Mouse (Mus musculus): ENCODE data around the gene Ism2. TPM values are rescaled to one million over a fixed set of nuclear protein-coding genes. Genes with fewer than 3 reads are reported as not detected.

Ism2 gene
- polyA plus RNA-seq, 1 experiment from 2014 or later: 0.39 TPM

GRCm38 (mm10) chr12:87260562-87260961, 38.9 kb downstream of the Ism2 start:
- WGBS: 98% methylated on average over 8 of the region's 8 CpGs
- DNase-seq (ENCODE audit: low spot score): no peak
- no peaks in the 10 kb centered on the region for H3K9me3 ChIP-seq (replicated peaks; ENCODE audit: low read length)
- peaks cover 54% of the 10 kb centered on the region; the same call in 1 of the 2 replicates for H3K36me3 ChIP-seq (ENCODE audit: insufficient read depth, low read length)
- no peak overlapping the region for H3K4me2 ChIP-seq (ENCODE audit: low read length)
- TF ChIP-seq CTCF (IDR thresholded peaks at IDR 0.05; ENCODE audit: low read depth): no peak
- no peaks in the 10 kb centered on the region for H3K4me1 ChIP-seq (replicated peaks; ENCODE audit: insufficient read depth, low read length)
- H3K9ac ChIP-seq (ENCODE audit: low read depth, low read length): no peak overlapping the region
- ATAC-seq (replicated peaks; ENCODE audit: low FRiP score, low read depth): no peak
- H3K27me3 ChIP-seq (ENCODE audit: insufficient read depth, low read length): no peaks in the 10 kb centered on the region
- no peak overlapping the region for H3K27ac ChIP-seq
- no peak overlapping the region for H3K4me3 ChIP-seq (replicated peaks; ENCODE audit: low read depth, low read length)

GRCm38 (mm10) chr12:87256629-87257028, 42.9 kb downstream of the Ism2 start:
- Histone ChIP-seq H3K9ac (ENCODE audit: low read depth, low read length) (no peak overlapping the region), H3K4me3 (replicated peaks; ENCODE audit: low read depth, low read length) (no peak overlapping the region), H3K9me3 (replicated peaks; ENCODE audit: low read length) (no peaks in the 10 kb centered on the region), H3K4me1 (replicated peaks; ENCODE audit: insufficient read depth, low read length) (no peaks in the 10 kb centered on the region), H3K4me2 (ENCODE audit: low read length) (no peak overlapping the region), H3K27me3 (ENCODE audit: insufficient read depth, low read length) (no peaks in the 10 kb centered on the region), H3K27ac (no peak overlapping the region), H3K36me3 (ENCODE audit: insufficient read depth, low read length) (peaks cover 73% of the 10 kb centered on the region)
- ATAC-seq (replicated peaks; ENCODE audit: low FRiP score, low read depth): no peak
- 95% methylated on average over 5 of the region's 5 CpGs for WGBS
- no peak for TF ChIP-seq CTCF (IDR thresholded peaks at IDR 0.05; ENCODE audit: low read depth)
- DNase-seq (ENCODE audit: low spot score): no peak

- no peak for ATAC-seq (replicated peaks; ENCODE audit: low FRiP score, low read depth)
- Histone ChIP-seq H3K4me3 (replicated peaks; ENCODE audit: low read depth, low read length) (no peak overlapping the region), H3K4me1 (replicated peaks; ENCODE audit: insufficient read depth, low read length) (no peaks in the 10 kb centered on the region), H3K27me3 (ENCODE audit: insufficient read depth, low read length) (no peaks in the 10 kb centered on the region), H3K36me3 (ENCODE audit: insufficient read depth, low read length) (peaks cover 74% of the 10 kb centered on the region), H3K27ac (no peak overlapping the region), H3K4me2 (ENCODE audit: low read length) (no peak overlapping the region), H3K9ac (ENCODE audit: low read depth, low read length) (no peak overlapping the region), H3K9me3 (replicated peaks; ENCODE audit: low read length) (no peaks in the 10 kb centered on the region)
- TF ChIP-seq CTCF (IDR thresholded peaks at IDR 0.05; ENCODE audit: low read depth): no peak
- WGBS: 96% methylated on average over 6 of the region's 6 CpGs
- no peak for DNase-seq (ENCODE audit: low spot score)
These were observed 45.6 kb downstream of the Ism2 start for GRCm38 (mm10) chr12:87253878-87254277.

- Histone ChIP-seq H3K4me1 (replicated peaks; ENCODE audit: insufficient read depth, low read length) (no peaks in the 10 kb centered on the region), H3K4me3 (replicated peaks; ENCODE audit: low read depth, low read length) (no peak overlapping the region), H3K4me2 (ENCODE audit: low read length) (no peak overlapping the region), H3K9ac (ENCODE audit: low read depth, low read length) (no peak overlapping the region), H3K27ac (no peak overlapping the region), H3K27me3 (ENCODE audit: insufficient read depth, low read length) (no peaks in the 10 kb centered on the region), H3K9me3 (replicated peaks; ENCODE audit: low read length) (no peaks in the 10 kb centered on the region), H3K36me3 (ENCODE audit: insufficient read depth, low read length) (peaks cover 65% of the 10 kb centered on the region)
- no peak for ATAC-seq (replicated peaks; ENCODE audit: low FRiP score, low read depth)
- no peak for DNase-seq (ENCODE audit: low spot score)
- WGBS: 88% methylated on average over 6 of the region's 6 CpGs
- TF ChIP-seq CTCF (IDR thresholded peaks at IDR 0.05; ENCODE audit: low read depth): no peak
These were observed 49.3 kb downstream of the Ism2 start for GRCm38 (mm10) chr12:87250161-87250560.

GRCm38 (mm10) chr12:87238632-87239031, 60.9 kb downstream of the Ism2 start, which contains the start of gene Noxred1:
TSS of gene Noxred1 (minus strand) at chr12:87238732.
- DNase-seq (ENCODE audit: low spot score) (no peak), ATAC-seq (replicated peaks; ENCODE audit: low FRiP score, low read depth) (no peak)
- H3K4me1 ChIP-seq (replicated peaks; ENCODE audit: insufficient read depth, low read length): no peaks in the 10 kb centered on the region
- no peaks in the 10 kb centered on the region for H3K27me3 ChIP-seq (ENCODE audit: insufficient read depth, low read length)
- WGBS: 84% methylated on average over 1 of the region's 1 CpGs
- no peak within 1 kb of the TSS for H3K4me2 ChIP-seq (ENCODE audit: low read length)
- peaks cover 38% of the 10 kb centered on the region for H3K36me3 ChIP-seq (ENCODE audit: insufficient read depth, low read length)
- H3K9me3 ChIP-seq (replicated peaks; ENCODE audit: low read length): no peaks in the 10 kb centered on the region
- H3K9ac ChIP-seq (ENCODE audit: low read depth, low read length): no peak within 1 kb of the TSS
- no peak for TF ChIP-seq CTCF (IDR thresholded peaks at IDR 0.05; ENCODE audit: low read depth)
- no peak within 1 kb of the TSS for H3K4me3 ChIP-seq (replicated peaks; ENCODE audit: low read depth, low read length)
- H3K27ac ChIP-seq: no peak within 1 kb of the TSS

- Histone ChIP-seq H3K4me2 (ENCODE audit: low read length) (no peak overlapping the region), H3K9ac (ENCODE audit: low read depth, low read length) (no peak overlapping the region), H3K9me3 (replicated peaks; ENCODE audit: low read length) (no peaks in the 10 kb centered on the region), H3K27me3 (ENCODE audit: insufficient read depth, low read length) (no peaks in the 10 kb centered on the region), H3K4me1 (replicated peaks; ENCODE audit: insufficient read depth, low read length) (no peaks in the 10 kb centered on the region), H3K36me3 (ENCODE audit: insufficient read depth, low read length) (peaks cover 33% of the 10 kb centered on the region), H3K27ac (no peak overlapping the region), H3K4me3 (replicated peaks; ENCODE audit: low read depth, low read length) (no peak overlapping the region)
- no peak for TF ChIP-seq CTCF (IDR thresholded peaks at IDR 0.05; ENCODE audit: low read depth)
- no peak for ATAC-seq (replicated peaks; ENCODE audit: low FRiP score, low read depth)
- DNase-seq (ENCODE audit: low spot score): no peak
- 86% methylated on average over 5 of the region's 5 CpGs for WGBS
These were observed 62.5 kb downstream of the Ism2 start for GRCm38 (mm10) chr12:87236882-87237483.

- no peaks in the 10 kb centered on the region for H3K36me3 ChIP-seq (ENCODE audit: insufficient read depth, low read length)
- no peak overlapping the region for H3K4me2 ChIP-seq (ENCODE audit: low read length)
- H3K27me3 ChIP-seq (ENCODE audit: insufficient read depth, low read length): no peaks in the 10 kb centered on the region
- DNase-seq (ENCODE audit: low spot score) (peak; percentile 39), ATAC-seq (replicated peaks; ENCODE audit: low FRiP score, low read depth) (no peak)
- no peaks in the 10 kb centered on the region for H3K9me3 ChIP-seq (replicated peaks; ENCODE audit: low read length)
- no peak overlapping the region for H3K27ac ChIP-seq
- no peak overlapping the region for H3K4me3 ChIP-seq (replicated peaks; ENCODE audit: low read depth, low read length)
- no peak overlapping the region for H3K9ac ChIP-seq (ENCODE audit: low read depth, low read length)
- no peaks in the 10 kb centered on the region for H3K4me1 ChIP-seq (replicated peaks; ENCODE audit: insufficient read depth, low read length)
- no peak for TF ChIP-seq CTCF (IDR thresholded peaks at IDR 0.05; ENCODE audit: low read depth)
These were observed 69.1 kb downstream of the Ism2 start for GRCm38 (mm10) chr12:87230379-87230895.

Data from kidney, postnatal 0 days (tissue).